Mouse (Mus musculus): Measurements from ENCODE around the gene Erp44. TPM values are rescaled to one million over a fixed set of nuclear protein-coding genes. Genes with fewer than 3 reads are reported as not detected.
A peak's percentile ranks its signal among the peaks of the same experiment; 100 is the strongest.

The Erp44 gene
- total RNA-seq, 1 experiment from 2014 or later, result 53.9 TPM

GRCm38 (mm10) chr4:48244280-48244679 lies 35.1 kb downstream of the Erp44 start:
- ATAC-seq (ENCODE audit: extremely low read depth, insufficient number of reproducible peaks, low FRiP score, poor library complexity, severe bottlenecking), result no peak

DNA sequence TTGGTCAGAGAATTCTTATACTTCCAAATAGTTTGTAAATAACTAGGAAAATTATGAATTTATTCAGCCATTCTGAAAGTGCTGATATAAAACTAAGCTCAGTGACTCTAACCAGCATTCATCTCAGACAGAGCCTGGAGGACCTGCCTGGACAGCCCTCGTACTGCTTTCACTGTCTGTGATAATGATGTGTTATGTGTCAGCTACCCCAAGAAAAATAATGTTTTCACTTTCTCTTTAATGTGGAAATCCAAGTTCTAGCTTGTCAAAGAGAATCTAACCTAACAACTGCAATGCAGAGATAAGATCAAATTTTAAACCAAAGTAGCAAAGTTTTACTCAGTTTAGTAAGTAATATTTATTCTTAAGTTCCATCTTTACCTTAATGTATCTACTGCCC lies 35.6 kb downstream of the Erp44 start:
- no peak for ATAC-seq (ENCODE audit: extremely low read depth, insufficient number of reproducible peaks, low FRiP score, poor library complexity, severe bottlenecking)

- ATAC-seq (ENCODE audit: extremely low read depth, insufficient number of reproducible peaks, low FRiP score, poor library complexity, severe bottlenecking), result peak; percentile 93
These were observed 36.9 kb downstream of the Erp44 start for GRCm38 (mm10) chr4:48242482-48242881.

DNA sequence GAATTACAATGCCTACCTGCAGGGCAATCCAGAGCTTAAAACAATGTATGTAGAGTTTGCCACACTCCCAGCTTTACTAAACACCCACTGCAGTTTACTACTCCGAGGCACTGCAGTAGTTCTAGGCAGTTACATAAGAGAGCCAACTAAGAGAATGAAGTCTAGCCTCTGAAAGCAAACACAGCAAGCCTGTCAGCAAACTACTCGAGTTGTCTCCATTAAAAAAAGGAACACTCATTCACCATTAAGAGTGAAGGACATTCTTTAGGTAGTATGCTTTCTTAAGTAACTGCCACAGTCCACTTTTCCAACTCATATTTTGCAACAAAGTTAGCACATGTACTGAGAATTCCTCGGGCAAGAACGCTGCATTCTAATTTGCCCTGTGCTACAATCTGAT lies 40.3 kb downstream of the Erp44 start:
- no peak for ATAC-seq (ENCODE audit: extremely low read depth, insufficient number of reproducible peaks, low FRiP score, poor library complexity, severe bottlenecking)

DNA sequence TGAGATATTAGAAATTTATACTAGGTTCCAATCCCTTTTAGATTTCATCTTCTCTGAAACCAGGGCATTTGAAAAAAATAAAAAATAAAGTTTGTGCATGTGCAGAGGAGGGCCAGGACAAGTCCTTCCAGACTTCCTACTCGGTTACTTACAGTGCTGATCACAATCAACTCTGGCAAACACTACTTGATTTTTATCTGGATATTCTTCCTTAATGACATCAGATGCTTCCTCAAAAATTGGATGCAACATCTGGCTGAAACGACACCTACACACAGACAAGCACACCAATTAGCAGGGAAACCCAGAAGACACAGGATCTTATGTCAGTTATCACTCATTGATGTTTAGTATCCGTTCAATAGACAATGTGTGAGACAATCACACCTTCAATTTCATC lies 42.6 kb downstream of the Erp44 start:
- no peak for ATAC-seq (ENCODE audit: extremely low read depth, insufficient number of reproducible peaks, low FRiP score, poor library complexity, severe bottlenecking)

GRCm38 (mm10) chr4:48226800-48227199 lies 52.6 kb downstream of the Erp44 start:
- ATAC-seq (ENCODE audit: extremely low read depth, insufficient number of reproducible peaks, low FRiP score, poor library complexity, severe bottlenecking), result no peak

- ATAC-seq (ENCODE audit: extremely low read depth, insufficient number of reproducible peaks, low FRiP score, poor library complexity, severe bottlenecking), result no peak
These were observed 53.8 kb downstream of the Erp44 start for GRCm38 (mm10) chr4:48225604-48226003.

DNA sequence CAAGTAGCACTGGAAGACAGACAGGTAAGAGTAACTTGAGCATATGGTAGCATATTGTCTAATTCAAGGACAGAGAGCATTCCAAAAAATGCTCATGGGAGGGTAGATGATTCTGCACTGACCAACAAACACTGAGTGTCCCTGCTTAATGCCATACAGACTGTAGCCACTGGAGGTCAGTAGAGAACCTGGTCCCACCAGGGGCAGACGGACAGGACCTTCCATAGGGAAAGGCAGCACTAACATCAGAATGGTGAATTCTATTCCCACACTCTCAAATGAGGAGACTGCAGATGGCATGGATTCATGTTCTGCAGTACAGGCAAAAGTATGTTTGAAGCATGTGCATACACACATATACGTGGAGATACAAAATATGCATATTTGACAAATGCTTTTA lies 54.2 kb downstream of the Erp44 start:
- ATAC-seq (ENCODE audit: extremely low read depth, insufficient number of reproducible peaks, low FRiP score, poor library complexity, severe bottlenecking), result peak; percentile 44; the same call in 1 of the 2 replicates

DNA sequence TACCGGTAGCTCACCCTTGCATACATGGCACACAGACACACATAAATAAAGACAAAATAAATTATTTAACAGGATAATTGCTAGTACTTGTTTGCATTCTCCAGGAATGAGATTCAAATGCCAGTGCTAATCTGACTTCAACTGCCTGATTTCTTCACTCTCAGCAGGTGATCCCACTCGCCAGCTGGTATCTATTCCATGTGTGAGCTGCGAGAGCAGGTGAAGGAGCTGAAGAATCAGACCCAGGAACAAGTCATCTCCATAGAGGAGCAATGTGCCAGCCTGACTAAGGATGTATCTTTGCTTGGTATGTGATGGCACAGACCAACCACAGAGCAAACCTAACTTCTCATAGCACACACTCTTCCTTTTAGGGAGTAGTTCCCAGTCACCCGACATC lies 75.8 kb downstream of the Erp44 start:
- ATAC-seq (ENCODE audit: extremely low read depth, insufficient number of reproducible peaks, low FRiP score, poor library complexity, severe bottlenecking), result no peak

DNA sequence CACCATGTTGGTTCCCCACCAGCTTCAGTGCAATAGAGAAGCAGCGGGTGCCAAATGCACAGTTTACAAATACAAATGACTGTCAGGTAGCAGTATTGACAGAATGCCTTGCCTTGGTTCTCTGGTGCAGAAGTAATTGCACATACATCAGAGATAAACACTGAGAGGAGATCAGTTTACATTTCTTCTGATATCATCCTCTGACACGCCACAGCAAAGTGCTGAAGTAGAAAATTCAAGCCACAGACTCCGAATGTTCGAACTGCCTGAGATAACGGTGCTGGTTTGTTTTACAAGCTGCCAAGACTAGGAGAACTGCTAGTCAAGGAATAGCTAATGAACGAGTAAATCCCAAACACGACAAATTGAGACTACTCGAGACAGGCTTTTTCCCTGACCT lies 80.9 kb downstream of the Erp44 start:
- ATAC-seq (ENCODE audit: extremely low read depth, insufficient number of reproducible peaks, low FRiP score, poor library complexity, severe bottlenecking), result no peak

GRCm38 (mm10) chr4:48197925-48198324 lies 81.4 kb downstream of the Erp44 start:
- 0 out of 2 replicates have a peak, but pooled peaks have one; percentile 23 for ATAC-seq (ENCODE audit: extremely low read depth, insufficient number of reproducible peaks, low FRiP score, poor library complexity, severe bottlenecking)

DNA sequence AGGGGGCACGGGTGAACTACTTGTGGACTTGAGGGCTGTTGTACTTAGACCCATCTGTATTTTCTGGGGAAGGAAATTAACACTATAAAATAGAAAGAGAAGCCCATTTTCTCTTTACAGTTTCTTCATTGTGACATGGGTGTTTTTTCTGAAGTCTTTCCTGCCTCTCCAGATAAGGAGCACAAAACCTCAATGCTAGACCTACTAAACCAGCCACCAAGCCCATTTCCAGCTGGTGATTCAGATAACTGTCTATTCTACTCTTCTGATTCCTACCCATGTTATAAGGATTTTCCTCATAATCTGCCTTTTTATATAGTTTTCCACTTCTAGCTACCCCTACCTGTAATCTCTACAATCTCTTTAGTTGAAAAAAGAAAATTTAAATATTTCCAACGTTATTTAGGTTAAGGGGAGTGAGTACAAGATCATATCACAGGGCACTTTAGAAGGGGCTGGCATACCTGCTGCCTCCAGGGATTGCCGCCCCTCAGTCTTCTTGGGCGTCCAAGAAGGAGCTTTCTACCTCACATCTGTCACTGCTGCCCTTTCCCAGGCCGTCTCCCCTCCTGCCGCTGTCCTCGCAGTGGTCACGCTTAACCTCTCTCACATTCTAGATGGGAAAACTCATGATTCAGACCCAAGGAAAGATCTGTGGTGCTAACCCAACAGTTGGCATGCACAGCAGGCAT lies 97.1 kb downstream of the Erp44 start:
- no peak for ATAC-seq (ENCODE audit: extremely low read depth, insufficient number of reproducible peaks, low FRiP score, poor library complexity, severe bottlenecking)

GRCm38 (mm10) chr4:48181366-48181765 lies 98.0 kb downstream of the Erp44 start:
- ATAC-seq (ENCODE audit: extremely low read depth, insufficient number of reproducible peaks, low FRiP score, poor library complexity, severe bottlenecking), result no peak

- ATAC-seq (ENCODE audit: extremely low read depth, insufficient number of reproducible peaks, low FRiP score, poor library complexity, severe bottlenecking), result no peak
These were observed 98.4 kb downstream of the Erp44 start for GRCm38 (mm10) chr4:48180922-48181321.

DNA sequence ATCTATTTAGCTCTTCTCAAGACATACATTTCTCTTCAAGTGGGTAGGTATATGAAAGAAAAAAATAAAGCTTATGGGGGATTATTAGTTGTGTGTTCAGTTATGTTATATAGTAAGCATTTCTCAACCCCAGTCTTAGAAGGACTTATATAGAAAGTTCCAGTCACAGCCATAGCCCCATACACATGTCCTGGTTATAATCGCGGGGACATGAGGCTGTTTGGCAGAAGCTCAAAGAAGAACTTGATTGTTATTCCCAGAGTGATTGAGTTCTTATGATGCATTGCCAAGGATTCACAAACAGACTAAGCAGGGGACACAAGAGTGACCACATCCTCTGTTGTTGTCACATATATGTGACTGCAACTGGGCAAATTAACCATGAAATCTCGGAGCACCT lies 103.7 kb downstream of the Erp44 start:
- ATAC-seq (ENCODE audit: extremely low read depth, insufficient number of reproducible peaks, low FRiP score, poor library complexity, severe bottlenecking), result no peak

DNA sequence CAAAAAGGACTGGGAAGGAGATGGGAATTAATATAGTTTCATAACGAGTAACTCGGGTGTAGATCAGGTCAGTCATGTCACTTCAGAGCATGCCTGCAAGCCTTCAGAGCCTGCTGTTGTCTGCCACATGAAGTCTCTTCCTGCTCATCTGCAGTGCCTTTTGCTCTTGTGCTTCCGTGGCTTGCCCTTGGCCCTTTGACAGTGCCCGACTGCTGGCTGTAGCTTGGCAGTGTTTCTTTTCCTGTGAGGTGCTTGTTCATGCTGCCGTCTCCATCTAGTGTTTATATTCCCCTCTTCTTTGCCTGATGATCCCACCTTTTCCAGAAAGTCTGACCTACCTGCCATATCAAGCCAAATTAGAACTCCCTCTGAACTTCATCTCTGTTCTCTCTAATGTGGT lies 115.5 kb downstream of the Erp44 start:
- no peak for ATAC-seq (ENCODE audit: extremely low read depth, insufficient number of reproducible peaks, low FRiP score, poor library complexity, severe bottlenecking)

DNA sequence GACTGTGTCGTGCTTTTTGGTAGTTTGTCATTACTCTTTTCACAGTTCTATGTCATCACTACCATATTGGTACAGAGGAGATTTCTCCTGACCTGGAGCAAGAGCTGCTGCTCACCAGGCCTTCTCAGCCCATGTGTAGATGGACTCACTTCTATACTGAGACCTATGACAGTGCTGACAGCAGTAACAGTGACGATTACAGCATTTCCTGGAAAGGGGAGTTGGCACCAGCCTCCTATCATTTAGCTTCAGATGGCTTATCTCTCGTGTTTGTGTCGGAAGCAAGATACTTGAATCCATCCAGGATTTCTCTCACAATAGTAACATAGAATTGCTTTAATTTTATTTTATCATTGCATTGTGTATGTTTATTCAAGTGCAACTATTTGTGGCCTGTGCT lies 119.0 kb downstream of the Erp44 start:
- ATAC-seq (ENCODE audit: extremely low read depth, insufficient number of reproducible peaks, low FRiP score, poor library complexity, severe bottlenecking), result no peak

DNA sequence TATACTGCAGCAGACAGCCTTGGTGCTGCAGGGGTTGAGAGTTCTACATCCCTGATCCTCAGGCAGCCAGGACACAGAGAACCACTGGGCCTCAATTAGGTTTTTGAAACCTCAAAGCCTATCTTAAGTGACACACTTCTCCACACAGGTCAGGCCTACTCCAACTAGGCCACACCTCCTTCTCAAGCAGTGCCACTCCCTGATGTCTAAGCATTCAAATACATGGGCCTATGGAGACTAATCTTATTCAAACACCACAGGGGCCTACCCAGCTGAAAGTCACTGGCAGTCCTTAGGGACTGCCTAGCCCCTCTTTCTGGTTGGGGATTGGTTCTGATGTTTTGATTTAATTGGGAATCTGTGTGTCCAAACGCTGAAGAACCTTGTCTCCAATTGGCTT lies 123.5 kb downstream of the Erp44 start:
- no peak for ATAC-seq (ENCODE audit: extremely low read depth, insufficient number of reproducible peaks, low FRiP score, poor library complexity, severe bottlenecking)

DNA sequence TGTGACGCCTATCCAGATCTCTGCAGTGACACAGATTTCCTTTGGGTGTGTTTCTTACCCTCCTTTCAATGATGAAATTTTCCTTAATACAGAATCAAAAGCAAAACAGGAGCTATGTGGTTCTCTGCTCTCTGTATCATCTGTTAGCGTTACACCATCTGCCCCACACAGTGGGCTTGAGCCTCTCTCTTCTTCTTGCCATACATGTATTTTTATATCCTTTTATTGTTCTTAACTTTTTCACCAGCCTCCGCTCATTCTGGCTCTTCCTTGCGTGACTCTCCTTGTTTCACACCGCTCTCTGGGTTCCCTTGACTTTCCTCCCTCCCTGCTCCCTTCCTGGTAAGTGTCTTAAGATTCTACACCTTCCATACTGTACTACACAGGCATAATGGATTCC lies 126.1 kb downstream of the Erp44 start:
- no peak for ATAC-seq (ENCODE audit: extremely low read depth, insufficient number of reproducible peaks, low FRiP score, poor library complexity, severe bottlenecking)

GRCm38 (mm10) chr4:48149492-48149891 lies 129.9 kb downstream of the Erp44 start:
- no peak for ATAC-seq (ENCODE audit: extremely low read depth, insufficient number of reproducible peaks, low FRiP score, poor library complexity, severe bottlenecking)
